In genomic region chr14:100727701-100728100, GRCm38 (mm10) we compare ENCODE assay signal across 27 mouse cellular contexts.
"Had no signal": no experiment of that assay in that cellular context is flagged by ENCODE, and none has a peak within 500 bp of the region (broad histone marks: within the 10 kb centered on the region; RNA-seq: fewer than 3 reads in every experiment).

No protein-coding gene starts in this region.

- H3K27ac ChIP-seq: forebrain, embryonic 15.5 days; gastrocnemius, adult 2 months; heart, embryonic 10.5 days; hindbrain, embryonic 13.5 days; hindbrain, embryonic 15.5 days; hindbrain, postnatal 0 days; intestine, embryonic 15.5 days; kidney, embryonic 15.5 days; kidney, postnatal 0 days; left cerebral cortex, adult 2 months; liver, embryonic 13.5 days; liver, embryonic 15.5 days had no signal

- H3K4me1 ChIP-seq: forebrain, embryonic 15.5 days; heart, embryonic 10.5 days; hindbrain, embryonic 13.5 days; hindbrain, embryonic 15.5 days; intestine, embryonic 15.5 days; kidney, embryonic 15.5 days; liver, embryonic 13.5 days; liver, embryonic 15.5 days had no signal

- H3K9me3 ChIP-seq: forebrain, embryonic 15.5 days; heart, embryonic 10.5 days; heart, embryonic 12.5 days; hindbrain, embryonic 13.5 days; hindbrain, embryonic 15.5 days; intestine, embryonic 15.5 days; kidney, embryonic 15.5 days; liver, embryonic 13.5 days; liver, embryonic 15.5 days had no signal

- H3K9ac ChIP-seq: forebrain, embryonic 15.5 days; heart, embryonic 12.5 days; hindbrain, embryonic 13.5 days; hindbrain, embryonic 15.5 days; intestine, embryonic 15.5 days; kidney, embryonic 15.5 days; liver, embryonic 13.5 days; liver, embryonic 15.5 days had no signal

- H3K4me3 ChIP-seq: forebrain, embryonic 15.5 days; gastrocnemius, adult 2 months; heart, embryonic 10.5 days; heart, embryonic 12.5 days; hindbrain, embryonic 13.5 days; hindbrain, embryonic 15.5 days; intestine, embryonic 15.5 days; kidney, embryonic 15.5 days; left cerebral cortex, adult 2 months; liver, embryonic 13.5 days; liver, embryonic 15.5 days had no signal

- H3K27me3 ChIP-seq: forebrain, embryonic 15.5 days; heart, embryonic 12.5 days; hindbrain, embryonic 13.5 days; hindbrain, embryonic 15.5 days; intestine, embryonic 15.5 days; kidney, embryonic 15.5 days; liver, embryonic 13.5 days; liver, embryonic 15.5 days had no signal

- ATAC-seq: forebrain, embryonic 15.5 days; hindbrain, postnatal 0 days; inflammation-experienced regulatory T-cells, adult 6 months; intestine, embryonic 15.5 days; intestine, postnatal 0 days had no signal

- DNase-seq: gastrocnemius, adult 2 months; gastrocnemius, postnatal 10 days; gastrocnemius, postnatal 25 days; heart, adult 18-20 months; heart, postnatal 14 days; heart, postnatal 36 days; kidney, adult 18-20 months; kidney, adult 9 months; kidney, postnatal 14 days; kidney, postnatal 36 days; layer of hippocampus, adult 9-11 months; liver; liver, embryonic 13.5 days had no signal

- H3K36me3 ChIP-seq: forebrain, embryonic 15.5 days; heart, embryonic 10.5 days; heart, embryonic 12.5 days; hindbrain, embryonic 13.5 days; hindbrain, embryonic 15.5 days; intestine, embryonic 15.5 days; kidney, embryonic 15.5 days; liver, embryonic 13.5 days; liver, embryonic 15.5 days had no signal

- H3K4me2 ChIP-seq: forebrain, embryonic 15.5 days; heart, embryonic 12.5 days; hindbrain, embryonic 13.5 days; hindbrain, embryonic 15.5 days; intestine, embryonic 15.5 days; kidney, embryonic 15.5 days; liver, embryonic 11.5 days; liver, embryonic 13.5 days; liver, embryonic 15.5 days had no signal
